Mouse (Mus musculus): Measurements from ENCODE around the gene Gpx2. TPM values are rescaled to one million over a fixed set of nuclear protein-coding genes. Genes with fewer than 3 reads are reported as not detected.
"Not testable (repeated sequence)": the region's sequence is repeated elsewhere in the genome, so short reads cannot be mapped to it uniquely, and the experiment has no call there.

Gpx2 gene
- total RNA-seq, 1 experiment from 2014 or later: not detected

- no peak for ATAC-seq (replicated peaks; ENCODE audit: insufficient number of reproducible peaks, low FRiP score, low TSS enrichment, poor library complexity, severe bottlenecking)
Measured at GRCm38 (mm10) chr12:76810491-76810890, 15.1 kb upstream of the Gpx2 start.

DNA sequence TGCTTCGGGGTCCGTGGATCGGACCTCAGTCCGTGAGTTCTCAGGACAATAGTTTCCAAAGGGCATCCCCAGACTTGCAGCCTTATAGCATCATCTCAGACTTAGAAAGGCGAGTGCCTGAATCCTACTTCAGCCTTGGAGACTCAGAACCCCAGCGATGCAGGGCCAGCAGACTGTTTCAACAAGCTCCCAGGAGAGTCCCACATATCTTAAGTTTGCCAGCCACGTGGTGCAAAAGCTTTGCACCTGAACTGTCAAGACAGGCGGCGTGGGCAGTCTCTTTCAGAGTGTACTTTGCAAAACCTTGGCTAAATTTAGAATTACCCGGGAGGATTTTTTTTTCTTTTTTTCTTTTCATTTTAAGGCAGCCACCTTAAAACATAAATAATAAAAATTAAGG, 12.4 kb upstream of the Gpx2 start:
- no peak for ATAC-seq (replicated peaks; ENCODE audit: insufficient number of reproducible peaks, low FRiP score, low TSS enrichment, poor library complexity, severe bottlenecking)

- no peak for ATAC-seq (replicated peaks; ENCODE audit: insufficient number of reproducible peaks, low FRiP score, low TSS enrichment, poor library complexity, severe bottlenecking)
Measured at GRCm38 (mm10) chr12:76805056-76805811, 9.9 kb upstream of the Gpx2 start.

DNA sequence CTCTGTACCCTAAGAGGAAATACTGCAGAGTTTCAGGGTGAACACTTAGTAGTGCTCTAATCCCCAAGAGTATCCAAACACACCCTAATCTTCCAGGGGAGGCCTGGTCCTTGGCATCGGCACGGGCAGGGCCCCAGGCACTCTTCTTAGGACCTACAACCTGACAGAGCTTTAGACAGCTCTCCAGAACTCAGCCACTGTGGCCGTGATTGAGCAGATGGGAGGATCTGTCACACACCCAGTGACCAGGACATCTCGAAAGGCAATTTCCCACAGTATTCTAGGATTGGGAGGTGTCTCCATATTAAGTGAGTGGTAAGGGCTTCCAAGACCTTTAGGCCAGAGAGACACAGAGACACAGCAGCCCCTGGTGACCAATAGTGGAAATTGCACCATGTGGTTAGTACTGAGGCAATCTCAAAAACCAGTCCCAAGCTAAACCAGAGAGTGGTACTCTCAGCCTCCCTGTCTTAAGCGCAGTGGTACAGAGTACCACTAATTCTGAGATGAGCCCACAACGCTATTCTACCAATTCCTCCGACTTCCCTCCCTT, 8.4 kb upstream of the Gpx2 start:
- ATAC-seq (replicated peaks; ENCODE audit: insufficient number of reproducible peaks, low FRiP score, low TSS enrichment, poor library complexity, severe bottlenecking): no peak

- ATAC-seq (replicated peaks; ENCODE audit: insufficient number of reproducible peaks, low FRiP score, low TSS enrichment, poor library complexity, severe bottlenecking): no peak
Measured at GRCm38 (mm10) chr12:76803028-76803427, 7.7 kb upstream of the Gpx2 start.

GRCm38 (mm10) chr12:76798008-76798720, 2.8 kb upstream of the Gpx2 start:
- ATAC-seq (replicated peaks; ENCODE audit: insufficient number of reproducible peaks, low FRiP score, low TSS enrichment, poor library complexity, severe bottlenecking): no peak

- ATAC-seq (replicated peaks; ENCODE audit: insufficient number of reproducible peaks, low FRiP score, low TSS enrichment, poor library complexity, severe bottlenecking): no peak
Measured at GRCm38 (mm10) chr12:76796938-76797539, 1.7 kb upstream of the Gpx2 start.

DNA sequence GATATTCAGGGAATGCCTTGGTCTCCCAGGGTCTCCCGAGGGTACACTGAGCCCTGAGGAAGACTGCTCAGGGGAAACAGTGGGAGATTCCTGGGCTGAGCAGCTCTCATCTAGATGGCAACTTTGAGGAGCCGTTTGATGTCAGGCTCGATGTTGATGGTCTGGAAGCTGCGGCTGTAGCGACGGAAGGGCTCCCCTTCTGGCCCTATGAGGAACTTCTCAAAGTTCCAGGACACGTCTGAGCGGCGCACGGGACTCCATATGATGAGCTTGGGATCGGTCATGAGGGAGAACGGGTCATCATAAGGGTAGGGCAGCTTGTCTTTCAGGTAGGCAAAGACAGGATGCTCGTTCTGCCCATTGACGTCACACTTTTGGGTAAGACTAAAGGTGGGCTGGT, 2.8 kb downstream of the Gpx2 start:
- ATAC-seq (replicated peaks; ENCODE audit: insufficient number of reproducible peaks, low FRiP score, low TSS enrichment, poor library complexity, severe bottlenecking): not testable (repeated sequence)

DNA sequence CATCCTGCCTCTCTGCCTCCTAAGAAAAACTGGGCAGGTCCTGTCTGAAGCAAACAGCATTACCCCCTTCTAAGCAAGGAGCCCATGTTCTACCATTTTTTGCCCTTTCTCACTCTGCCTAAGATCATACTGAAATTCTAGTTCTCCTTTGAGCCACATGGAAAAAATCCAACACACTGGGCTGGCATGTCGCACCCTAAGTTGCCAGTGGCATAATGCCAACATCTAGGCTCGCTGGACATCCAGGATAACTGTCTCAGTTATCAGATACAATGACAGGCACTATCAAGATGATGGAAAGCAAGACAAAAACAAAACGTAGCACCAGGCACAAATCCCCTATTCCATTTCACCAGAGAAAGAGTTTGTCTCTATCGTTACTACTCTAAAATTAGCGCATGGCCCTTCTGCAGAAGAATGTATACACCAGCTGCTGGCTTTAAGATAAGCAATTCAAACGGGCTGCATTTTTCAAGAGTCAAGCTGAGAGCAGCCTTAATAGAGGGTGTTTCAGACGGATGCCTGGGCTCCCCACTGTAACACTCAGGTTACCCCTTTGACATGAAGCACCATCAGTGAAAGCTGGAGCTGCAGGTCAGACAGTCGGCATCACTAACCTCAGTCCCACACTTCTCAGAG, 4.8 kb downstream of the Gpx2 start:
- ATAC-seq (replicated peaks; ENCODE audit: insufficient number of reproducible peaks, low FRiP score, low TSS enrichment, poor library complexity, severe bottlenecking): no peak

DNA sequence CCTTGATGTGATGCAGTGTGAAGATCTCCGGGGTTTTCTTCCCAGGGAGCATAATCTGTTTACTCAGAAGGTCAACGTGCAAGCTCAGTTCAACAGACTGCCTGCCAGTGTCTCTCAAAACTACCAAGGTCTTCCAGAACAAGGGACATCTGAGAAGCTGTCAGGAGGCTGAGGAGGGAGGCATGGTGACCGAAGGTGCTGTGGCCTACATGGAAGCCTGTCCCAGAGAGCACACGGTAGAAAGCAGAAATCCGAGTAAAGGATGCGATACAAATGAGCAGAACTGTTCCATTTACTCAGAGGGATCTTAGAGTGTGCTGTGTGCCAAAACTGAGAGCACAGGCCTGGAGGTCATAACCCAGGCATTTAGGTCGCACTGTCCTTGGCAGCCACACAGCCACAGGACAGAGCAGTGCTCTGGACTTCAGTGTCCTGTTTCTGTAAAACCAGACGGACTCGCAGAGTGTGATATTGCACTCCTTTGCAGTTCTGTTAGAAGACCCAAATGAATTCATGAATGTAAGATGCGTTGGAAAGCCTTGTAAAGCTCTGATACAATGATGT, 11.2 kb downstream of the Gpx2 start:
- ATAC-seq (replicated peaks; ENCODE audit: insufficient number of reproducible peaks, low FRiP score, low TSS enrichment, poor library complexity, severe bottlenecking): no peak

GRCm38 (mm10) chr12:76780639-76781468, 14.5 kb downstream of the Gpx2 start:
- no peak for ATAC-seq (replicated peaks; ENCODE audit: insufficient number of reproducible peaks, low FRiP score, low TSS enrichment, poor library complexity, severe bottlenecking)

- ATAC-seq (replicated peaks; ENCODE audit: insufficient number of reproducible peaks, low FRiP score, low TSS enrichment, poor library complexity, severe bottlenecking): no peak
Measured at GRCm38 (mm10) chr12:76779951-76780350, 15.4 kb downstream of the Gpx2 start.

DNA sequence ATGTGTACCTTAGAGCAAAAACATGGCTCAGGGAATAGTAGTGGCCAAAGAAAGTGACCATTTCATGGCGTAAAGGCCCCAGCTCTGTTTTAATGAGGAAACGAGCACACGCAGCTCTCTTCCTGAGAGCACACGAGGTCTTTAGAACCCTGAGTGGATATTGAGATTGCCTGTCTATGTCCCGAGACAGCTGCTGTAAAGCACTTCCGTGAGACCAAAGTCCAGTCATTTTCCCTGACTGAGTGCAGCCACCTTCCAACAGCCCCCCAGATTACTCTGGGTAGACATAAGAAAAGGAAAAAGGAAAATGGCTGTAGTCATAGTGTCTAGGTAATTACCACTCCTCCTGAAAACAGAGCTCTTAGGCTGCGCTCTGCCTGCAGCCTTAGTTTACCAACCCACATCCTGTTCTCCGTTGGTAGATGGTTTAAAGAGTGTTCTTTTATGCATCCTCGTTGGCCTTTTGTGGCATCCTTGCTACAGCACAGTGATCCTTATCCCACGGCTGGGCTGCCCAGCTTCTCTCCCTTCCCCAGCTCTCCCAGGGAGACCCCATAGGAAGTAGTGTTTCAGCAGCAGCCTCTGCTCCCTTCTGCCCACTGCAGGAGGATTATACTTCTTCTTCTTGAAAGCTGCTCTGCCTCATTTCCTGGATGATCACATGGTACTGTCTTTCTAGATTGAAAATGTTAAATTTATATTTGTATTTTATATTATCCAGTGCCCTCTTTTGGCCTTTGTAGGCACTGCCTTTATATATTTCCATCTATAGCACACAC, 16.9 kb downstream of the Gpx2 start:
- no peak for ATAC-seq (replicated peaks; ENCODE audit: insufficient number of reproducible peaks, low FRiP score, low TSS enrichment, poor library complexity, severe bottlenecking)

- ATAC-seq (replicated peaks; ENCODE audit: insufficient number of reproducible peaks, low FRiP score, low TSS enrichment, poor library complexity, severe bottlenecking): no peak
Measured at GRCm38 (mm10) chr12:76777845-76778244, 17.5 kb downstream of the Gpx2 start.

DNA sequence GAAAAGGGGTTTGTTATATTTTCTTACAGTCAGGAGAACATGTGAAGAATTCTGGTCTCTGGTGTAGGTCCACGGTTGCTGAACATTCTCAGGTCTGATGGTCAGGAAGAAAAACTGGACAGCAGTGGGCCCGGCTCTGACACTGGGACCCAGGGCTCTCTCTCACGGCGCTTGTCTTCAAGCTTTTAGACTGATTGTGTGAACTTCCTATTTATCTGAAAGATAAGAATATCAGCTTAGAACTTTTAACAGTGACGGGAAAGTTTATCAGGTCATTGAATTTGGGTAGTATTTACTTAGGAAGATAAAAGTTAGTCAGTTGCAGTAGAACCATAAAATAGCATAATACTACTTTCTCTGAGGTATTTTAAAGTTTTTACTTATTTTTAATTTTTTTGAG, 18.5 kb downstream of the Gpx2 start:
- no peak for ATAC-seq (replicated peaks; ENCODE audit: insufficient number of reproducible peaks, low FRiP score, low TSS enrichment, poor library complexity, severe bottlenecking)

DNA sequence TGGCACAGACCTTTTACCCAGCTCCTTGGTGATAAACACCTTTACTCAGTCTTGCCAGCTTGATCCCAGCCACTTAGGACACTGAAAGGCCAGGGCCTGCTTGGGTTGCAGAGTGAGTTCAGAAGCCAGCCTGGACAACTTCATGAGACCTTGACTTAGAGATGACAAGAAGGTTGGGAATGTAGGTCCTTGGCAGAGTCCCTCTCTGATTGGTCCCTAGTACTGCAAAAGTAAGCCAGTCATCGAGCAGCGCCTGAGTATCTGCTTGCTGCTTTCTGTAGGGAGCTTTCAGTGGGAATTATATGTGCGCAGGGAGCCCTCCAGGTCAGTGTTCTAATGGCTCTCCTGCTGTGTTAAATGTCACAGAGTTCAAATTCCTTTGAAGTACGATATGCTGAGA, 20.2 kb downstream of the Gpx2 start:
- ATAC-seq (replicated peaks; ENCODE audit: insufficient number of reproducible peaks, low FRiP score, low TSS enrichment, poor library complexity, severe bottlenecking): no peak

GRCm38 (mm10) chr12:76774652-76775051, 20.7 kb downstream of the Gpx2 start:
- no peak for ATAC-seq (replicated peaks; ENCODE audit: insufficient number of reproducible peaks, low FRiP score, low TSS enrichment, poor library complexity, severe bottlenecking)
